Mouse (Mus musculus): ENCODE measurements around the gene Foxk1.

Gene Foxk1

DNA sequence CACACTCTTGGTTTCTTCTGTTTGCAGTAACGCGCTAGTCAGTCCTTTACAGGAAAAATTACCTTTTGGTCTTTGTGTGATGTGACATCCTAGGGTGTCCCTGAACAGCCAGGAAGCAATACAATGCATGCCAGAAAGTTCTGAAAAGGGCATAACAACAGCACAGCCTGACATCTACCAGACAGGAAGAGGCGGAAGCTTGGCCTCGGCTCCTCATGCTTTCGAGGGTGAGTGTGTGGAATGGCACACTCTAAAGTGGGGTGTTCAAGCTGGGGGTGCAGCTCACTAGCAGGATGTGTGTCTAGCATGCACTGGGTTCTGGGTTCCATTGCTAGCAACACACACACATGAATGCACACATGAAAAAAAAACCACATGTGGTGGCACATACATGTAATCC lies 9.6 kb upstream of the Foxk1 start:
- DNase-seq: no peak

GRCm38 (mm10) chr5:142394602-142395252 lies 6.6 kb upstream of the Foxk1 start:
- no peak for DNase-seq

DNA sequence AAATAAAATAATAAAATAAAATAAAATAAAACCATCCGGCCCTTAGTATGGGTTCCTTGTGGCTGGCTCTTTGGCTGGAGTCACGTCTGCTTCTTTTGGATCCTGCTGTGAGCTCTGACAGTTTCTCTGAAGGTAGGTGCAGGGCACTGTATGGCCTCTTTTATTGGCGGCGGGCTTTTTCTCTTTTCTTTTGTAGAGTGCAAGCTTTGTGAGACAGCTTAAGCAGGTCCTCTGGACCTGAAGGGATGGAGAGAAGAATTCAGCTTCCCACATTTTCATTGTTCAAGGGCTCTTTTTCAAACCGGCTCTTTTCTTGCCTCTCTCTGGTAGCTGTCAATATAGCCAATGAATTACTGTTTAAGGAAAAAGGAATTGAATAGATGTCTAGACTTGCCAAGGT lies 5.4 kb upstream of the Foxk1 start:
- no peak for DNase-seq

DNA sequence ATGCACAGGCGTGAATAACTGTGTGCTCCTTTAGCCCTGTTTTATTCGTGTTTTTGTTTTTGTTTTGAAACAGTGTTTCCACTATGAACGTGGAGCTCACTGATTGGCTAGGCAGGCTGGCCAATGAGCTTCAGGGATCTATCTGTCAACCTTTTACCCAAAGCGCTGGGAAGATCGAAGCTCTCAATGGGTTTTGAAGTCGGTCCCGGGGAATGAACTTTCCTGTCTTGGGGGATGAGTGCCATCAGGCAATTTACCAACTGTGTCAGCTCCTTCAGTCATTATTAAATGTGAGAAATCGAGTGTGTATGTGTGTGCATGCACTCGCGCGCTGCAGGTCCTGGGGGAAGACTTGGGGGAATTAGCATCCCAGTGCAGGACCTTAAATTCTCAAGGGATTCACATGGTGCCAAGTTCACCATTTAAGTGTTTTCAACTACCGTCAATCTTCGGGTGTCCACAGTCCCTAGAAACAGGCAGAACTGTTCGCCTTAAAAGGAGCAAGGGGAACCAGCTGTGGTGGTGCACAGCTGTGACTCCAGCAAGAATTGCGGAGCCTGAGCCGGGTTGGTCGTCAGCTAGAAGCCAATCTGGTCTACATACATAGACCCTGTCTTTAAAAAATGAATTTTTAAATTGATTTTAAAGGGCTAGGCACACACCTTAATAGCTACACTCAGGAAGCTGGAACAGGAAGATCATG lies 965 bp upstream of the Foxk1 start:
- DNase-seq: no peak

DNA sequence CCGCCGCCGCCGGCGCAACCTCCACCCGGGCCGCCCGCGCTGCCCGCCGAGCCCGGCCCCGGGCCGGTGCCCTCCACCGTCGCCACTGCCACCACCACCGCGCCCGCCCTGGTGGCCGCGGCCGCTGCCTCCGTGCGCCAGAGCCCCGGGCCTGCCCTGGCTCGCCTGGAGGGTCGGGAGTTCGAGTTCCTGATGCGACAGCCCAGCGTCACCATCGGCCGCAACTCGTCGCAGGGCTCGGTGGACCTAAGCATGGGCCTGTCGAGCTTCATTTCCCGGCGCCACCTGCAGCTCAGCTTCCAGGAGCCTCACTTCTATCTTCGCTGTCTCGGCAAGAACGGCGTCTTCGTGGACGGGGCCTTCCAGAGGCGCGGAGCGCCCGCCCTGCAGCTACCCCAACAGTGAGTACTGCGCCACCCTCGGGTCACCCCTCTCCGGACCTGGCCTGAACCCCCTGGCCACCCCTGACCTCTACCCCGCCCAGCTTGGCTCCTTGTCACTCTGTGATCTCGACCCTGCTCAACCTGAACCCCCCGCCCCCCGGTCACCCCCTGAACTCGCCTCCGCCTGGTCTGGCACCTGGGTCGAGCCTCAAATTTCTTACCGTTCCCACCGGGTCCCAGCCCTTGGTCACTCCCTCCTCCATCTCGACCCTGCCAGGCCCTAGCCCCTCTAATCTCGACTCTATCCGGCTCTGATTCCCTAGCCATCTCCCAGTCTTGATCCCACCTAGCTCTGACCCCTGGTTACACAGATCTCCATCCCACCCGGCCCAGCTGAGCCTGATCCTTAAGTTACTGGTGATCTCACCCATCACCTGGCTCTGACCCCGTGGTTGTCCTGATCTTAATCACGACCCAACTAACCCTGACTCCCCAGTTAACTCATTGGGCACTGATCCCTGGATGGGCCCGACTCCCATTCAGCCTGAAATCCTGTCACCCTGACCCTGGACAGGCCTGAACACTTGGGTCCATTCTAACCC lies 636 bp downstream of the Foxk1 start:
- DNase-seq: no peak

GRCm38 (mm10) chr5:142403694-142404093 lies 2.4 kb downstream of the Foxk1 start:
- no peak for DNase-seq

- no peak for DNase-seq
Observed at GRCm38 (mm10) chr5:142404307-142404706, 3.0 kb downstream of the Foxk1 start.

GRCm38 (mm10) chr5:142405426-142405825 lies 4.1 kb downstream of the Foxk1 start:
- no peak for DNase-seq

GRCm38 (mm10) chr5:142406401-142406800 lies 5.1 kb downstream of the Foxk1 start:
- no peak for DNase-seq

DNA sequence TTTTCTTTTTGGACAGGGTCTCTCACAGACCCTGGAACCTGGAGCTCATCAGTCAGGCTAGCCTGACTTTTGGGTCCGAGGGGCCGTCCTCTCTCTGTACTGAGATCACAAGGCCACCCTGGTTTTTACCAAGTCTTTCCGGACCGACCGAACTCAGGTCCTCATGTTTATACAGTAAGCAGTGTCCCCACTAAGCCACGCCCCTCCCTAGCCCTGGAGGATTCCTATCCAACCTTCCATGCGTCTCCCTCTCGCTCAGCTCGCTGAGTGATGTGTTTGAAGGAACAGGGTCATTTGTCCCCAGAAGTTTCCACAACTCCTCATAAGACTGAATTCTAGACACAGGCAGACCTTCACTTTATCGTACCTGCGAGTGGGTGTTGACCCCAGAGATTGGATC lies 5.6 kb downstream of the Foxk1 start:
- DNase-seq: no peak

- DNase-seq: no peak
Observed at GRCm38 (mm10) chr5:142407381-142407780, 6.1 kb downstream of the Foxk1 start.

DNA sequence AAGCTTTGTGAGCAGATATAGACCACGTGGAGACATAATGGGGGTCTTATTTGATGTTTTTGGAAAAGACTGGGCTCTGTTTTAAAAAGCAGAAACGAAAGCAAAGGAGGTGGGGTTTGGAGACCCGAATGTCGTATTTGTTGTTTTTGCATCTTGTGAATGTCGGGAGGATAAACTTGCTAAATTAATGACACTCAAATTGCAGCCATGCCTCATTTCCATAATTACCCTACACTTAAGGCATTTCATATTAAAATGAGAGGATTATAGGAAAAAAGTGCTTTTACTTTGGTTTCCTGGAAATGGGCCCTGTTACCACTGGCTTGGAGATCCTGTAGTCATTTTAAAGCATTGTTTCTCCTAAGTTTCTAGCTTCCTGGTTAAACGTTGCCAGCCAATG lies 7.9 kb downstream of the Foxk1 start:
- DNase-seq: no peak

GRCm38 (mm10) chr5:142410348-142410747 lies 9.1 kb downstream of the Foxk1 start:
- no peak for DNase-seq

GRCm38 (mm10) chr5:142412678-142413385 lies 11.5 kb downstream of the Foxk1 start:
- DNase-seq: no peak

GRCm38 (mm10) chr5:142413723-142414445 lies 12.6 kb downstream of the Foxk1 start:
- DNase-seq: no peak

GRCm38 (mm10) chr5:142415401-142415800 lies 14.1 kb downstream of the Foxk1 start:
- no peak for DNase-seq

DNA sequence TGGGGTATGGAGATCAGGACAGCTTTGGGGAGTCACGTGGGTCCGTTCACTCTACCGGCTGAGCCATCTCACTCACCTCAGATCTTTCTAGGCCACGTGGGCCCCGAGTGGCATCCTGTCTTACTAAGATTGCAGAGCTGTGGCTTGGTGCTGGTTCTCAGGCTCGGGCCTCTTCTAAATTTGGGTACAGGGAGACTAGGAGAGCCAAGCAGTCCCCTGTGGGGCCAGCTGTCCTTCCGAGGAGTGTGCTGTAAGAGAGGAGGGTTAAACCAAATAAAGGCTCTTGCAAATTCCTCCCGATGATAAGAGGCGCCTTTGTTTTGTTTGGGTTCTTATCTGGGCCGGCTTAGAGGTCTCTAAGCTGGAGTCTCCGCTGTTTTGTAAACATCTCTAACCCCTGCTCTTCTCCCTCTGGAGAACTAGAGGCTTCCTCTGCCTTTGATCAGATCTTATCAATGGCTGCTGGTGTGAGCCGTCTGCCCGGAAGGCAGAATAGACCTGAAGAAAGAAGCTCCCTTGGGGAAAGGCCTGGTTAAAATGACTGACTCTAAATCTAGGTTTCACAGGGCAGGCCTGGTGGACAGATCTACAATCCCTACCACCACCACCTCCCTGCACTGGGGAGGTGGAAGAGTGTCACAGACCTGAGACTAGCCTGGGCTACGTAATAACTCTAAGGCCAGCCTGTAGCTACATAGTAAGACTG lies 14.9 kb downstream of the Foxk1 start:
- DNase-seq: no peak

- no peak for DNase-seq
Observed at GRCm38 (mm10) chr5:142417104-142417503, 15.8 kb downstream of the Foxk1 start.

DNA sequence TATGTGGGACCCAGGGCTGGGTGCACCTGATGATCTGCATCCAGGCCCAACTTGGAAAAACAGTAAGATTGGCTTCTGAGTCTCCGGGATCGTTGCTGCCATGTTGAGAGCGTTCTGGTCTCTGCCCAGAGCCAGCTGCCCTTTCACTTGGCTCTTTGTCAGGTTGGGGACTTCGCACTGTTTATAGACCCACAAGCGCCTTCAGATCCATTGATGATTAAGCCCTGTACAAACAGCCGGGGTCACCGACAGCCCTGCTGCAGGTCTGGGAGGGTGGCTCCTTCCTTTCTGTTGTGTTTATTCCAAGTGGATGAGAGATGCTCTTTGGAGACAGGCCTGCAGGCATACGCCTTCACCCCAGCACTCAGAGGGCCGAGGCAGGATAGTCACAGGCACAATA lies 16.6 kb downstream of the Foxk1 start:
- peak; percentile 60 for DNase-seq

DNA sequence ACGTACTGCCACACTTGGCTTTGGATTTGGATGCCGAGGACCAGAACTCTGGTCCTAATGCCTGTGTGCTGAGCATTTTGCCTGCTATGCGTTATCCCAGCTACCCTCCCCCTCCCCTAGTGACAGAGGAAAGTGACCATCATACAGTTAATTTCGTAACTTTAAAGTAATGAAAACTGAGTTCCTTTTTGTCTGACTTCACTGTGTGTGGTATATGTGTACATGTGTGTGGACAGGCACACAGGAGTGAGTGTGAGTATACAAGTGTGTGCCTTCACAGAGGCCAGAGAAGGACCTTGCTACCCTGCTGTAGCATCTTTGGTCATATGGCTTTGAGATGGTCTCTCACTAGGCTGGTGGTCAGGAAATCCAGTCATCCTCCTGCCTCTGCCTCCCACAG lies 17.1 kb downstream of the Foxk1 start:
- no peak for DNase-seq

DNA sequence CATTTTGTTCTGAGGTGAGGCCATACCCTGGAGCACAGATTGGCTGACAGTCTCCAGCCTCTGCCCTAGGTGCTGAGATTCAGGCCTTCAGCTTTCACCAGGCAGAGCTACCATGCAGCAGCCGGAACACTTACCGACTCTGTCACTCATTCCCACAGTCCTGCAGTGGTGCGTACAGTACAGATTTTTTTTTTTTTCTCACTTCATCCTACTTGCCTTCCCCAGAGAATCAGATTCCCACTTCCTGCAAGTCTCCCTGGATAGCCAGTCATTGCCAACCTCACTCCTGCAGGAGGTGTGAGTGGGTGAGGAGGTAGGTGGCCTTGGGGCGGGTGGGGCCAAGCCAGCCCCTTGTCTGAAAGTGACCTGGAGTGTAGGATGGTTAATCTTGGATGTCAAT lies 19.0 kb downstream of the Foxk1 start:
- no peak for DNase-seq

DNA sequence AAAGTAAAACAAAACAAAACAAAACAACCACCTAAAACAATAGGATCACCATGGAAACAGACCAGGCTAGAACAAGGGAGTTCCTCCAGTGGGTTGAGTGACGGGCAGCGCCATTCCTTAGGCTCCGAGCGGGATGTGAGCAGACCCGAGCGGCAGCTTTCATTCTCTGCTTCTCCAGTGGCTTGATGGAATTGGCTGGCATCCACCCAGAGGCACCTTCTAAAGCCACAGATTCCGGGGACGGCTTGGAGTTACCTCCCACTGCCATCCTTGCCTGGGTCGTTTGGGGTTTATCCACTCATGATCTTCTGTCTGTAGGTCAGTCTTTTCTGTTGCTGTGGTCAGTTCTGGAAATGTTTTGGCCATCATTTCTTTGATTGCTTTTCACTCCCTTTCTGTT lies 19.6 kb downstream of the Foxk1 start:
- no peak for DNase-seq

All from kidney, adult 11 months (tissue).